Mouse (Mus musculus): Measurements from ENCODE around the gene Ccdc124. TPM values are rescaled to one million over a fixed set of nuclear protein-coding genes. Genes with fewer than 3 reads are reported as not detected.
A peak's percentile ranks its signal among the peaks of the same experiment; 100 is the strongest.

Ccdc124 gene
- polyA plus RNA-seq (2015; fragmentation: Nextera tagmentation; extraction: Ambion mirVana), result 87.2 and 90.3 TPM in 2 replicates

DNA sequence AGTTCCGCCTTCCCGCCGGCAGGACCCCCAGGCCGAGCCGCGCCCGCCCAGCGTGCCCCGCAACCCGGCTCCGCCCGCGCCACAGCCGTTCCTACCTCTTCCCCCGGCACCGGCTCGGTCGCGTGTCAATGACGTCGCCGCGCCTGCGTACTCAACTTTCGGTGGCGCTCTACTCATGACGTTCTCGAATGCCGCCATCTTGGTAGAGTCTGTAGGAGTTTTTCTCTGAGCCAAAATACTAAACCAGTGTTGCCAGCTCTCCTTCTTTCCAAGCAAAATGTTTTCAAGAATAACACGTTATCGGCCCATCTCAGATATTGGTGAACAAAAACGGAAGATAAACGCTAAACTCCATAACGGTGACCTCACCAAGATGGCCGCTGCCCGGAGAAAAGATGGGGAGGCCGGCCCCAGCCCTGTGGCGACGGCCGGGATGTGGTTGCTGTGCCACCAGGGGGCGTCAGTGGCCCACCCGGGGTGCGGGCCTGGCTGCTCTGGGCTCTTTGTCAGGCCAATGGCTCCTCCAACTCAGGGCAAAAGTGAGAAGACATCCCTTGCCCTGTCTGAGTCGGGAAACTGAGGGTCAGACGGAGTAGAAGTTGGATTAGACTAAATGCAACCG, at the start of gene Ccdc124:
Ccdc124 (minus strand) TSS at position 572 of the 622 bp plus-strand sequence.
- peak within 1 kb of the TSS; percentile 77 for H3K4me2 ChIP-seq (ENCODE audit: low read length)
- no peaks in the 10 kb centered on the region for H3K9me3 ChIP-seq (replicated peaks; ENCODE audit: low read length)
- peak within 1 kb of the TSS; percentile 85 for H3K27ac ChIP-seq
- peak within 1 kb of the TSS; percentile 80 for H3K9ac ChIP-seq (ENCODE audit: low read depth, low read length)
- H3K27me3 ChIP-seq (ENCODE audit: insufficient read depth, low read length), result no peaks in the 10 kb centered on the region
- H3K4me3 ChIP-seq (replicated peaks; ENCODE audit: low read depth, low read length), result peak within 1 kb of the TSS; percentile 89
- 1% methylated on average over 46 of the region's 46 CpGs for WGBS
- peak; percentile 99 for TF ChIP-seq CTCF (IDR thresholded peaks at IDR 0.05; ENCODE audit: low read depth)
- ATAC-seq (replicated peaks; ENCODE audit: low FRiP score, low read depth) (peak; percentile 90), DNase-seq (ENCODE audit: low spot score) (peak; percentile 96)
- no peaks in the 10 kb centered on the region for H3K36me3 ChIP-seq (ENCODE audit: insufficient read depth, low read length)
- 0 out of 2 replicates have a peak, but pooled peaks cover 4% of the 10 kb centered on the region for H3K4me1 ChIP-seq (replicated peaks; ENCODE audit: insufficient read depth, low read length)

DNA sequence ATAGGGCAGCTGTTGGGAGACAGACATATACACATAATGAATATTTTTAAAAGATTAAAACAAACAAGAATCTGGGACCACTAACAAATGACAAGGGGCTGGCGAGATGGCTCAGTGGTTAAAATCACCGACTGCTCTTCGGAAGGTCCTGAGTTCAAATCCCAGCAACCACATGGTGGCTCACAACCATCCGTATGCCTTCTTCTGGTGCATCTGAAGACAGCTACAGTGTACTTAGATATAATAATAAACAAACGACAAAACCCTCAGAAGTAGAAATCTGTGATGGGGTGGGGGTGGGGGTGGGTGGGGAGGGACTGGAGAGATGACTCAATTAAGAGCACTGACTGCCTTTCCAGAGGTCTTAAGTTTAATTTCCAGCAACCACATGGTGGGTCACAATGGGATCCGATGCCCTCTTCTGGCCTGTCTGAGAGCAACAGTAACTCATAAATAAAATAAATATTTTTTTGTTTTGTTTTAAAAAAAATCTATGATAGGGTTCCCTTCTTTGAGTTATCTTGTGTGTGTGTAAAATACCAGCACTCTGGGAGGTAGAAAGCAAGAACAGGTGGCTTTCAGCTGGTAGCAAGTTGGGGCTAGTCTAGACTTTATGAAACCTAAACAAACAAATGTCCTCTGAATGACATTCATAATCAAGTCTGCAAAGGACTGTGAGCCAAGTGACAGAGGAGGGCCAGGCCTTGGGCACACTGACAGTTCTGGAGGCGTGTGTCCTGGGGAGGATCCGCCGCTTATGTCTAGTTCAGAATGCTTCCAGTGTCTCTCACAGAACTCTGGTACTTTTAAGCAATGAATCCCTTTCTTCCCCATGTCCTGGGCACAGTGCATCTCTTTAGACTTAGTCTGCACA, 46.6 kb upstream of the Ccdc124 start:
- Histone ChIP-seq H3K4me1 (replicated peaks; ENCODE audit: insufficient read depth, low read length) (no peaks in the 10 kb centered on the region), H3K27me3 (ENCODE audit: insufficient read depth, low read length) (no peaks in the 10 kb centered on the region), H3K27ac (no peak overlapping the region), H3K9me3 (replicated peaks; ENCODE audit: low read length) (no peaks in the 10 kb centered on the region), H3K4me3 (replicated peaks; ENCODE audit: low read depth, low read length) (no peak overlapping the region), H3K4me2 (ENCODE audit: low read length) (no peak overlapping the region), H3K9ac (ENCODE audit: low read depth, low read length) (no peak overlapping the region), H3K36me3 (ENCODE audit: insufficient read depth, low read length) (peaks cover 31% of the 10 kb centered on the region)
- ATAC-seq (replicated peaks; ENCODE audit: low FRiP score, low read depth) (no peak), DNase-seq (ENCODE audit: low spot score) (no peak)
- WGBS, result 83% methylated on average over 9 of the region's 9 CpGs
- peak; percentile 15; the same call in 1 of the 2 replicates for TF ChIP-seq CTCF (IDR thresholded peaks at IDR 0.05; ENCODE audit: low read depth)

DNA sequence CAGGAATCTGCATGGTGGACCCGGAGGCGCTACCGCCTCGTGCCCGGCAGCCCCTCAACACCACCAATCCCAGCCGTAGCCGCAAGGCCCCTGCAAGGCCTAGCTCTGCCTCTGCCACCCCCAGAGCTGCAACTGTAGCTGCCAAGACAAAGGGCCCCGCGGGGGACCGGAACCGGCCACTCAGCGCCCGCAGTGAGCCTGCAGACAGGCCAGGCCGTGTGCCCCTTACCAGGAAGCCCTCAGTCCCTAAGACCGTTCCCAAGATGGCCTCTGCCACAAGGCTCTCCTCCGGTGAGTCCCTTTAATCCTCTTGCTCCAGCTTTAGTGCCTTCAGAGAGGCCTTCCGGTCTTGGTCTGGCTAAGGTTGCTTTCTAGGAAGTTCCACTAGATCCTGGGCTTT, 41.0 kb upstream of the Ccdc124 start:
- ATAC-seq (replicated peaks; ENCODE audit: low FRiP score, low read depth) (no peak), DNase-seq (ENCODE audit: low spot score) (no peak)
- TF ChIP-seq CTCF (IDR thresholded peaks at IDR 0.05; ENCODE audit: low read depth), result no peak
- Histone ChIP-seq H3K9me3 (replicated peaks; ENCODE audit: low read length) (no peaks in the 10 kb centered on the region), H3K27me3 (ENCODE audit: insufficient read depth, low read length) (no peaks in the 10 kb centered on the region), H3K9ac (ENCODE audit: low read depth, low read length) (no peak overlapping the region), H3K4me3 (replicated peaks; ENCODE audit: low read depth, low read length) (no peak overlapping the region), H3K27ac (no peak overlapping the region), H3K4me1 (replicated peaks; ENCODE audit: insufficient read depth, low read length) (no peaks in the 10 kb centered on the region), H3K36me3 (ENCODE audit: insufficient read depth, low read length) (peaks cover 67% of the 10 kb centered on the region), H3K4me2 (ENCODE audit: low read length) (no peak overlapping the region)
- 95% methylated on average over 17 of the region's 17 CpGs for WGBS

DNA sequence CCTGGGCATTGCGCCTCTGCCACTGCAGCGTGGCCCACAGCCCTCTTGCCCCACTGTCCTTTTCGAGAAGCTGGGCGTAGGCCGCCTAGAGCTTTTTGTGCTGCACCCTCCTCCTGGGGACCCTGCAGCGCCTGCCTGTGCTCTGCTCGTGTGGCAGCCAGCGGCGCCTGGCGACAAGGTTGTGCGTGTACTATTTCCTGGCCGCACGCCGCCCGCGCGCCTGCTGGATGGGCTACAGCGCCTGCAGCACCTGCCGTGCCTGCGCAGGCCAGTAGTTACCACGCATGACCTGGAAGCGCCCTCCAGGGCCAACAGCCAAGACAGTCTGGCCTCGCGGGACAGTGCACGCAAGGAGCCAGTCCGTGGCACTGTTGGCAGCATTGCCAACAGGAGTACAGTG, 39.8 kb upstream of the Ccdc124 start:
- DNase-seq (ENCODE audit: low spot score) (no peak), ATAC-seq (replicated peaks; ENCODE audit: low FRiP score, low read depth) (no peak; the same call in 1 of the 2 replicates)
- H3K9ac ChIP-seq (ENCODE audit: low read depth, low read length), result no peak overlapping the region
- H3K27me3 ChIP-seq (ENCODE audit: insufficient read depth, low read length), result no peaks in the 10 kb centered on the region
- no peaks in the 10 kb centered on the region for H3K9me3 ChIP-seq (replicated peaks; ENCODE audit: low read length)
- no peak for TF ChIP-seq CTCF (IDR thresholded peaks at IDR 0.05; ENCODE audit: low read depth)
- no peak overlapping the region for H3K27ac ChIP-seq
- peaks cover 60% of the 10 kb centered on the region for H3K36me3 ChIP-seq (ENCODE audit: insufficient read depth, low read length)
- H3K4me3 ChIP-seq (replicated peaks; ENCODE audit: low read depth, low read length), result no peak overlapping the region
- no peaks in the 10 kb centered on the region for H3K4me1 ChIP-seq (replicated peaks; ENCODE audit: insufficient read depth, low read length)
- 93% methylated on average over 26 of the region's 26 CpGs for WGBS
- H3K4me2 ChIP-seq (ENCODE audit: low read length), result no peak overlapping the region

DNA sequence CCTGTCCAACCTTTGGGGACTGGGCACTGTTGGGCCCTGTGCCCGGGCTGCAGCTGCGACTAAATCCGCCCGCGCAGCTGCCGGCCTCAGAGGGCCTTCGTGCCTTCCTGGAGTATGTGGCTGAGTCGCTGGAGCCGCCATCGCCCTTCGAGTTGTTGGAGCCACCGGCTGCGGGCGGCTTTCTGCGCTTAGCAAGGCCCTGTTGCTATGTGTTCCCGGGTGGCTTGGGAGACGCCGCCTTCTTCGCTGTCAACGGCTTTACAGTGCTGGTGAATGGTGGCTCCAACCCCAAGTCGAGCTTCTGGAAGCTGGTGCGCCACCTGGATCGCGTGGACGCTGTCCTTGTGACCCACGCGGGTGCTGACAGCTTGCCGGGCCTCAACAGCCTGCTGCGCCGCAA, 39.2 kb upstream of the Ccdc124 start:
- ATAC-seq (replicated peaks; ENCODE audit: low FRiP score, low read depth), result no peak
- H3K27me3 ChIP-seq (ENCODE audit: insufficient read depth, low read length), result no peaks in the 10 kb centered on the region
- H3K36me3 ChIP-seq (ENCODE audit: insufficient read depth, low read length), result peaks cover 58% of the 10 kb centered on the region
- 94% methylated on average over 30 of the region's 30 CpGs for WGBS
- H3K9me3 ChIP-seq (replicated peaks; ENCODE audit: low read length), result no peaks in the 10 kb centered on the region
- no peak overlapping the region for H3K27ac ChIP-seq
- no peak overlapping the region for H3K9ac ChIP-seq (ENCODE audit: low read depth, low read length)
- no peak for DNase-seq (ENCODE audit: low spot score)
- H3K4me2 ChIP-seq (ENCODE audit: low read length), result no peak overlapping the region
- no peaks in the 10 kb centered on the region for H3K4me1 ChIP-seq (replicated peaks; ENCODE audit: insufficient read depth, low read length)
- H3K4me3 ChIP-seq (replicated peaks; ENCODE audit: low read depth, low read length), result no peak overlapping the region
- no peak for TF ChIP-seq CTCF (IDR thresholded peaks at IDR 0.05; ENCODE audit: low read depth)

DNA sequence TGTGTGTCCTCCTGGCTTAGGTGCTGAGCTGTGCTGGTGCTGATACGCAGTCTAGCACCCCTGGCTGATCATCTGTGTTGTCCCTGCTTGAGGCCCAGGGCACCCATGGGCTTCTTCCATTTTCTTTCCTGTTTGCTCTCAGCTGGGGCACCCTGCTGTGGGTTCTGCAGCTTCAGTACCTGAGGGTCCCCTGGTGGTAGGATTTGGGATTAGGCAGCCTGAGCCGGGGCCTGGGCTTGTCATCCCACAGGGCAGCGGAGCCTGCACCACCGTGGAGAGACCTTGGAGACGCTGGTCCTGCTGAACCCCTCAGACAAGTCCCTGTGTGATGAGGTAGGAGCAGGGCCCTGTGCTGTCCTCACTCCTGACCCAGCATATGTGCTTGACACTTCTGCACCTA, 37.9 kb upstream of the Ccdc124 start:
- Histone ChIP-seq H3K4me1 (replicated peaks; ENCODE audit: insufficient read depth, low read length) (peaks cover 5% of the 10 kb centered on the region; the same call in 1 of the 2 replicates), H3K36me3 (ENCODE audit: insufficient read depth, low read length) (peaks cover 48% of the 10 kb centered on the region), H3K9me3 (replicated peaks; ENCODE audit: low read length) (no peaks in the 10 kb centered on the region), H3K9ac (ENCODE audit: low read depth, low read length) (no peak overlapping the region), H3K27me3 (ENCODE audit: insufficient read depth, low read length) (no peaks in the 10 kb centered on the region), H3K4me3 (replicated peaks; ENCODE audit: low read depth, low read length) (no peak overlapping the region), H3K27ac (no peak overlapping the region), H3K4me2 (ENCODE audit: low read length) (no peak overlapping the region)
- TF ChIP-seq CTCF (IDR thresholded peaks at IDR 0.05; ENCODE audit: low read depth), result peak; percentile 43; the same call in 1 of the 2 replicates
- 80% methylated on average over 5 of the region's 5 CpGs for WGBS
- DNase-seq (ENCODE audit: low spot score) (no peak), ATAC-seq (replicated peaks; ENCODE audit: low FRiP score, low read depth) (no peak)
